Mouse (Mus musculus) intestine, embryonic 14.5 days (tissue): Measurements from ENCODE around the gene Ireb2. TPM values are rescaled to one million over a fixed set of nuclear protein-coding genes. Genes with fewer than 3 reads are reported as not detected.

Experiments used
- ATAC-seq: fragments of 200-750 bp; cut with Nextera tagmentation; replicated peaks from 2 replicates; pipeline ENCODE4 v1.8.0; 2017; ENCODE audit warnings: low read depth, moderate number of reproducible peaks, moderate TSS enrichment, moderate library complexity; ENCODE audit not compliant: low FRiP score, low TSS enrichment
- DNase-seq: peaks from one replicate; pipeline ENCODE4 v3.0.0-alpha.2; 2018; ENCODE audit warnings: low spot score
- H3K27ac ChIP-seq: fragments of 300-500 bp; sonication (generic); 2 replicates; pipeline ENCODE4 v1.5.1; 2014; ENCODE audit warnings: low read depth, mild to moderate bottlenecking, control low read depth
- H3K27me3 ChIP-seq: fragments of 300-500 bp; sonication (generic); replicated peaks from 2 replicates; pipeline ENCODE4 v1.6.1; 2014; ENCODE audit warnings: low read length, control low read depth; ENCODE audit not compliant: control insufficient read depth, insufficient read depth
- H3K36me3 ChIP-seq: fragments of 300-500 bp; sonication (generic); 2 replicates; pipeline ENCODE4 v1.6.1; 2014; ENCODE audit warnings: low read length, control low read depth; ENCODE audit not compliant: control insufficient read depth, insufficient read depth
- H3K4me1 ChIP-seq: fragments of 300-500 bp; sonication (generic); replicated peaks from 2 replicates; pipeline ENCODE4 v1.6.1; 2014; ENCODE audit warnings: low read length, control low read depth, mixed read lengths; ENCODE audit not compliant: control insufficient read depth, insufficient read depth
- H3K4me2 ChIP-seq: fragments of 300-500 bp; sonication (generic); 2 replicates; pipeline ENCODE4 v1.6.1; 2014; ENCODE audit warnings: low read length
- H3K4me3 ChIP-seq: fragments of 300-500 bp; sonication (generic); 2 replicates; pipeline ENCODE4 v1.5.1; 2014; ENCODE audit warnings: low read depth, low read length, control low read depth, mixed read lengths
- H3K9ac ChIP-seq: fragments of 300-500 bp; sonication (generic); 2 replicates; pipeline ENCODE4 v1.6.1; 2014; ENCODE audit warnings: mild to moderate bottlenecking, low read length
- H3K9me3 ChIP-seq: fragments of 300-500 bp; sonication (generic); 2 replicates; pipeline ENCODE4 v1.6.1; 2016; ENCODE audit warnings: low read length, control low read depth; ENCODE audit not compliant: control insufficient read depth
- WGBS: fragments of 180-500 bp; shearing (Covaris S2); extraction: QIAGEN DNeasy Blood & Tissue Kit; methylation state at CpG from one replicate; pipeline ENCODE4 v1.1.7; 2014; 5-methylcytosine and 5-hydroxymethylcytosine counted together
- polyA plus RNA-seq: library from polyadenylated mRNA; unstranded; fragments of >200 nt; fragmentation: Nextera tagmentation; extraction: Ambion mirVana; gene quantifications from 2 replicates; pipeline ENCODE4 v1.2.1, GENCODE M21; 2014

Ireb2 gene
- polyA plus RNA-seq, 1 experiment from 2014 or later: 39.4 TPM

- Histone ChIP-seq H3K9ac (no peak overlapping the region), H3K4me3 (no peak overlapping the region), H3K4me2 (peak overlapping the region; percentile 91), H3K4me1 (peaks cover 10% of the 10 kb centered on the region; the same call in 1 of the 2 replicates), H3K36me3 (no peaks in the 10 kb centered on the region), H3K27me3 (no peaks in the 10 kb centered on the region), H3K9me3 (no peaks in the 10 kb centered on the region), H3K27ac (no peak overlapping the region)
- ATAC-seq (no peak), DNase-seq (no peak)
- 72% methylated on average over 2 of the region's 2 CpGs for WGBS
Measured at GRCm38 (mm10) chr9:54918191-54918590, 54.6 kb downstream of the Ireb2 start.

GRCm38 (mm10) chr9:54918781-54919180 is 55.2 kb downstream of the Ireb2 start:
- H3K36me3 ChIP-seq: no peaks in the 10 kb centered on the region
- H3K4me2 ChIP-seq: no peak overlapping the region

GRCm38 (mm10) chr9:54919946-54920345 is 56.4 kb downstream of the Ireb2 start:
- no peak overlapping the region for H3K27ac ChIP-seq
- H3K4me2 ChIP-seq: no peak overlapping the region
- no peaks in the 10 kb centered on the region for H3K9me3 ChIP-seq
- H3K4me1 ChIP-seq: peaks cover 10% of the 10 kb centered on the region; the same call in 1 of the 2 replicates
- H3K36me3 ChIP-seq: no peaks in the 10 kb centered on the region
- H3K27me3 ChIP-seq: no peaks in the 10 kb centered on the region
- DNase-seq (no peak), ATAC-seq (no peak)
- H3K4me3 ChIP-seq: no peak overlapping the region
- WGBS: 59% methylated on average over 4 of the region's 4 CpGs
- H3K9ac ChIP-seq: no peak overlapping the region

More at GRCm38 (mm10) chr9:54918781-54919180, 55.2 kb downstream of the Ireb2 start:
- WGBS: 86% methylated on average over 5 of the region's 5 CpGs
- peaks cover 10% of the 10 kb centered on the region; the same call in 1 of the 2 replicates for H3K4me1 ChIP-seq
- H3K4me3 ChIP-seq: no peak overlapping the region
- H3K27ac ChIP-seq: no peak overlapping the region
- DNase-seq: no peak
- H3K9ac ChIP-seq: no peak overlapping the region
- H3K9me3 ChIP-seq: no peaks in the 10 kb centered on the region
- no peak for ATAC-seq
- no peaks in the 10 kb centered on the region for H3K27me3 ChIP-seq

- 95% methylated on average over 1 of the region's 1 CpGs for WGBS
- no peaks in the 10 kb centered on the region for H3K9me3 ChIP-seq
- no peaks in the 10 kb centered on the region for H3K27me3 ChIP-seq
- no peak for ATAC-seq
- no peak overlapping the region for H3K27ac ChIP-seq
- H3K9ac ChIP-seq: no peak overlapping the region
- H3K4me1 ChIP-seq: no peaks in the 10 kb centered on the region
- no peak overlapping the region for H3K4me3 ChIP-seq
- H3K4me2 ChIP-seq: no peak overlapping the region
- DNase-seq: no peak
- no peaks in the 10 kb centered on the region for H3K36me3 ChIP-seq
Measured at GRCm38 (mm10) chr9:54930741-54931140, 67.2 kb downstream of the Ireb2 start.

GRCm38 (mm10) chr9:54931765-54932164 is 68.2 kb downstream of the Ireb2 start:
- Histone ChIP-seq H3K4me3 (no peak overlapping the region), H3K9me3 (no peaks in the 10 kb centered on the region), H3K27me3 (no peaks in the 10 kb centered on the region), H3K9ac (no peak overlapping the region), H3K4me2 (no peak overlapping the region), H3K36me3 (no peaks in the 10 kb centered on the region), H3K27ac (no peak overlapping the region), H3K4me1 (no peaks in the 10 kb centered on the region)
- WGBS: 0% methylated on average over 1 of the region's 1 CpGs
- no peak for ATAC-seq
- DNase-seq: no peak

- H3K9me3 ChIP-seq: no peaks in the 10 kb centered on the region
- H3K4me3 ChIP-seq: no peak overlapping the region
- H3K27me3 ChIP-seq: no peaks in the 10 kb centered on the region
- no peak overlapping the region for H3K4me2 ChIP-seq
- WGBS: 57% methylated on average over 2 of the region's 2 CpGs
- H3K4me1 ChIP-seq: no peaks in the 10 kb centered on the region
- ATAC-seq (no peak), DNase-seq (no peak)
- H3K9ac ChIP-seq: no peak overlapping the region
- no peak overlapping the region for H3K27ac ChIP-seq
- no peaks in the 10 kb centered on the region for H3K36me3 ChIP-seq
Measured at GRCm38 (mm10) chr9:54932379-54932778, 68.8 kb downstream of the Ireb2 start.

GRCm38 (mm10) chr9:54942071-54942470 is 78.5 kb downstream of the Ireb2 start:
- 86% methylated on average over 4 of the region's 4 CpGs for WGBS

GRCm38 (mm10) chr9:54944467-54944866 is 80.9 kb downstream of the Ireb2 start:
- Histone ChIP-seq H3K9me3 (no peaks in the 10 kb centered on the region), H3K36me3 (no peaks in the 10 kb centered on the region), H3K4me3 (no peak overlapping the region), H3K4me2 (no peak overlapping the region), H3K27ac (no peak overlapping the region), H3K9ac (no peak overlapping the region), H3K27me3 (no peaks in the 10 kb centered on the region), H3K4me1 (no peaks in the 10 kb centered on the region)
- DNase-seq (no peak), ATAC-seq (no peak)
- 71% methylated on average over 2 of the region's 2 CpGs for WGBS

More at GRCm38 (mm10) chr9:54942071-54942470, 78.5 kb downstream of the Ireb2 start:
- H3K27me3 ChIP-seq: no peaks in the 10 kb centered on the region
- H3K4me3 ChIP-seq: no peak overlapping the region
- H3K36me3 ChIP-seq: no peaks in the 10 kb centered on the region
- no peaks in the 10 kb centered on the region for H3K4me1 ChIP-seq
- H3K4me2 ChIP-seq: no peak overlapping the region
- H3K9me3 ChIP-seq: no peaks in the 10 kb centered on the region
- DNase-seq (no peak), ATAC-seq (no peak)
- H3K9ac ChIP-seq: no peak overlapping the region
- H3K27ac ChIP-seq: no peak overlapping the region

GRCm38 (mm10) chr9:54946256-54946655 is 82.7 kb downstream of the Ireb2 start:
- no peak overlapping the region for H3K4me3 ChIP-seq
- no peak overlapping the region for H3K9ac ChIP-seq
- H3K4me2 ChIP-seq: no peak overlapping the region
- H3K27ac ChIP-seq: no peak overlapping the region
- 73% methylated on average over 16 of the region's 16 CpGs for WGBS
- no peaks in the 10 kb centered on the region for H3K9me3 ChIP-seq
- no peaks in the 10 kb centered on the region for H3K36me3 ChIP-seq
- peaks cover under 1% of the 10 kb centered on the region for H3K4me1 ChIP-seq
- DNase-seq: no peak
- H3K27me3 ChIP-seq: no peaks in the 10 kb centered on the region
- ATAC-seq: no peak
